8 mouse cellular contexts compared by ENCODE assay signal in the genomic region with DNA sequence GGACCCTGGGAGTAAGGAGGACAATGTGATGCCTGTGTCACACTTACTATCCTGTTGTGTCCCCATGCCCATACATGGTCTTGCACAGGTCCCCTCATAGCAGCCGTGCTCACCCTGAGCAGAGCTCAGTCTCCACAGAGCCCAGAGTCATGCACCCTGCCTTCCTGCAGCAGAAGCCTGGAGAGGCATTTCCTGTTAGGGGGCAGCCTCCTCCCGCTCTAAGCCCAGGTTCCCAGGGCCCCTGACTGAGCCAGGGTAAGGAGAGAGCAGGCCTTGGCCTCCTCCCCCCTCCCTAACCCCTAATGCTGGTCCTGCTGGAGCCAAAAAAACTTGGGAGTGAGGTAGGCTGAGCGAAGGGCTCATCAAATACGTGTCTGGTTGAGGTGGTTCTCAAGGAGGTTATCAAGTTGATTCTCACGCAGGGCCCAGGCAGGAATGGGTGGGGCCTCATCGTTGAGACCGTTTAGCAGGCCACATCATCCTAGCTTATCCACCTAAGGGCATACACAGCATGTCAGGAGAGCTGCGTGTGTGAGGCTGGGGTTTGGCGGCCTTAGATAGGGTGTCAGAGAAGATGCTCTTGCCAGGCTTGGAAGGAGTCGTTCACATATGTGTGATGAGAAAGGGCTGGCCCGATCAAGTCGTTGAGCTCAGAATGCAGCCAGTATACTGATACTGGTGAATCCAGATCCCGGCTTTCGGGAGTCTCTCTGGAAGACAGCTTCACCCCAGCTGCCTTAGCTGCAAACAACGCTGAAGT. TPM values are rescaled to one million over a fixed set of nuclear protein-coding genes. Genes with fewer than 3 reads are reported as not detected.
DNase-seq lines count a peak whose midpoint lies in the region; ATAC-seq lines count a peak whose summit lies in the region.

No protein-coding gene starts in this region.

- peak overlapping the region; percentile 92 for H3K27ac ChIP-seq in heart, embryonic 10.5 days
- H3K27ac ChIP-seq in hindbrain, embryonic 11.5 days (ENCODE audit: low read depth, low read length), result no peak overlapping the region

- H3K9me3 ChIP-seq in heart, embryonic 10.5 days, result no peaks in the 10 kb centered on the region
- H3K9me3 ChIP-seq in hindbrain, embryonic 11.5 days (ENCODE audit: control insufficient read depth, low read length), result no peaks in the 10 kb centered on the region

- H3K36me3 ChIP-seq in heart, embryonic 10.5 days, result no peaks in the 10 kb centered on the region
- no peaks in the 10 kb centered on the region for H3K36me3 ChIP-seq in hindbrain, embryonic 11.5 days (ENCODE audit: control insufficient read depth, insufficient read depth, low read length)

- peak overlapping the region; percentile 62; the same call in 1 of the 2 replicates for H3K9ac ChIP-seq in hindbrain, embryonic 11.5 days (ENCODE audit: low read depth, low read length)

- H3K4me3 ChIP-seq in heart, embryonic 10.5 days, result peak overlapping the region; percentile 72
- peak overlapping the region; percentile 35 for H3K4me3 ChIP-seq in hindbrain, embryonic 11.5 days (ENCODE audit: low read depth, low read length)

- H3K4me1 ChIP-seq in heart, embryonic 10.5 days, result peaks cover 62% of the 10 kb centered on the region
- peaks cover 32% of the 10 kb centered on the region for H3K4me1 ChIP-seq in hindbrain, embryonic 11.5 days (replicated peaks; ENCODE audit: control insufficient read depth, insufficient read depth, low read length)

- WGBS in heart, embryonic 10.5 days, result 4% methylated on average over 15 of the region's 15 CpGs
- 12% methylated on average over 15 of the region's 15 CpGs for WGBS in hindbrain, embryonic 11.5 days

- ATAC-seq in hindbrain, embryonic 11.5 days (ENCODE audit: low FRiP score), result no peak
- ATAC-seq in megakaryocyte progenitor cell, adult 5-6 weeks (replicated peaks; ENCODE audit: poor library complexity), result peak; percentile 85

- DNase-seq in heart, embryonic 10.5 days (ENCODE audit: low spot score), result no peak
- DNase-seq in heart, adult 9 months (ENCODE audit: low spot score in 2 of 2), result no peak
- peak; percentile 55 for DNase-seq in embryo, embryonic 10.5 days (ENCODE audit: low spot score)
- peak; percentile 47 for DNase-seq in hindbrain, embryonic 11.5 days (ENCODE audit: low spot score)
- DNase-seq in right cerebral cortex, postnatal 36 days (ENCODE audit: low spot score in 2 of 2), result no peak
- no peak for DNase-seq in adrenal gland, postnatal 36 days
- no peak for DNase-seq in urinary bladder, postnatal 14 days (ENCODE audit: low spot score)

- peaks cover 43% of the 10 kb centered on the region for H3K27me3 ChIP-seq in heart, embryonic 10.5 days (ENCODE audit: insufficient read depth, poor library complexity, severe bottlenecking)
- H3K27me3 ChIP-seq in hindbrain, embryonic 11.5 days (ENCODE audit: control insufficient read depth, insufficient read depth, low read length), result peaks cover 22% of the 10 kb centered on the region

- peak overlapping the region; percentile 91 for H3K4me2 ChIP-seq in hindbrain, embryonic 11.5 days (replicated peaks; ENCODE audit: low read depth, low read length)

RNA-seq across cellular contexts. Expression of a gene that starts 0.7 kb away (rescaled TPM):
- polyA plus RNA-seq in heart, embryonic 10.5 days (2016; fragmentation: Nextera tagmentation; extraction: Ambion mirVana), result 19.0 and 43.4 TPM in 2 replicates
- polyA plus RNA-seq in hindbrain, embryonic 11.5 days (2014; fragmentation: Nextera tagmentation; extraction: Ambion mirVana), result 26.8 and 27.9 TPM in 2 replicates
- 0.20 and 0.30 TPM in 2 replicates for total RNA-seq in megakaryocyte progenitor cell, adult 5-6 weeks (2015)
- total RNA-seq in megakaryocyte progenitor cell, adult 5-6 weeks (2017), result 0.20 and 0.25 TPM in 2 replicates
- 10 to 100 TPM; 13.7 to 21.2 TPM for total RNA-seq in adrenal gland, postnatal 36 days (2021)

RNA-seq across cellular contexts. Expression of a gene that starts 16.9 kb away (rescaled TPM):
- 4.0 and 5.3 TPM in 2 replicates for polyA plus RNA-seq in heart, embryonic 10.5 days (2016; fragmentation: Nextera tagmentation; extraction: Ambion mirVana)
- 0.80 and 1.7 TPM in 2 replicates for polyA plus RNA-seq in hindbrain, embryonic 11.5 days (2014; fragmentation: Nextera tagmentation; extraction: Ambion mirVana)
- total RNA-seq in megakaryocyte progenitor cell, adult 5-6 weeks (2015), result 0.17 and 0.22 TPM in 2 replicates
- 0.12 and 0.47 TPM in 2 replicates for total RNA-seq in megakaryocyte progenitor cell, adult 5-6 weeks (2017)
- 1 to 10 TPM; 3.5 to 3.6 TPM for total RNA-seq in adrenal gland, postnatal 36 days (2021)

RNA-seq across cellular contexts. Expression of a gene that starts 18.1 kb away (rescaled TPM):
- polyA plus RNA-seq in heart, embryonic 10.5 days (2016; fragmentation: Nextera tagmentation; extraction: Ambion mirVana), result 6.4 and 7.6 TPM in 2 replicates
- polyA plus RNA-seq in hindbrain, embryonic 11.5 days (2014; fragmentation: Nextera tagmentation; extraction: Ambion mirVana), result 1.6 and 1.8 TPM in 2 replicates
- total RNA-seq in megakaryocyte progenitor cell, adult 5-6 weeks (2015), result 0.02 TPM in 1 of 2 replicates, not detected in the other
- not detected in 2 replicates for total RNA-seq in megakaryocyte progenitor cell, adult 5-6 weeks (2017)
- total RNA-seq in adrenal gland, postnatal 36 days (2021), result 1 to 10 TPM; 1.7 TPM

RNA-seq across cellular contexts. Expression of a gene that starts 21.1 kb away (rescaled TPM):
- polyA plus RNA-seq in heart, embryonic 10.5 days (2016; fragmentation: Nextera tagmentation; extraction: Ambion mirVana), result 94.9 and 104 TPM in 2 replicates
- polyA plus RNA-seq in hindbrain, embryonic 11.5 days (2014; fragmentation: Nextera tagmentation; extraction: Ambion mirVana), result 75.6 and 81.3 TPM in 2 replicates
- 44.2 and 45.3 TPM in 2 replicates for total RNA-seq in megakaryocyte progenitor cell, adult 5-6 weeks (2015)
- 9.1 and 12.3 TPM in 2 replicates for total RNA-seq in megakaryocyte progenitor cell, adult 5-6 weeks (2017)
- 10 to 100 TPM; 70.6 to 73.8 TPM for total RNA-seq in adrenal gland, postnatal 36 days (2021)

RNA-seq across cellular contexts. Expression of a gene that starts 26.1 kb away (rescaled TPM):
- 47.1 and 58.1 TPM in 2 replicates for polyA plus RNA-seq in heart, embryonic 10.5 days (2016; fragmentation: Nextera tagmentation; extraction: Ambion mirVana)
- polyA plus RNA-seq in hindbrain, embryonic 11.5 days (2014; fragmentation: Nextera tagmentation; extraction: Ambion mirVana), result 62.0 and 66.1 TPM in 2 replicates
- 12.8 and 19.7 TPM in 2 replicates for total RNA-seq in megakaryocyte progenitor cell, adult 5-6 weeks (2015)
- total RNA-seq in megakaryocyte progenitor cell, adult 5-6 weeks (2017), result 36.6 and 39.8 TPM in 2 replicates
- total RNA-seq in adrenal gland, postnatal 36 days (2021), result 10 to 100 TPM; 26.7 to 29.9 TPM

Comparison
In these comparisons a context has a peak if more than half of its experiments do, and no peak if none do; other contexts are left out.
1. DNase-seq: peak in embryo, embryonic 10.5 days (single experiment) and hindbrain, embryonic 11.5 days (single experiment); none in heart, embryonic 10.5 days (single experiment), heart, adult 9 months (0 of 2), right cerebral cortex, postnatal 36 days (0 of 2), adrenal gland, postnatal 36 days (0 of 2) and urinary bladder, postnatal 14 days (single experiment).
2. RNA of a gene that starts 0.7 kb away (total RNA-seq): 13.7 to 21.2 TPM in adrenal gland, postnatal 36 days; 0.20 to 0.30 TPM in megakaryocyte progenitor cell, adult 5-6 weeks; every median in the first group is over 10 times any median in the second.